Mouse (Mus musculus) layer of hippocampus, adult 18-20 months (tissue): ENCODE results near the gene Sfrp5. TPM values are rescaled to one million over a fixed set of nuclear protein-coding genes. Genes with fewer than 3 reads are reported as not detected.

ENCODE experiments used
- DNase-seq, 2 experiments: peaks; one replicate each; pipeline ENCODE4 v3.0.0; 2022; ENCODE audit warnings: low spot score in 2 of 2
- total RNA-seq, 2 experiments: library from RNA; stranded (reverse); gene quantifications; 2 replicates each; pipeline ENCODE4 v1.2.3; 2021

The Sfrp5 gene
- total RNA-seq, 2 experiments from 2014 or later = 0.23 to 0.42 TPM

- DNase-seq = no peak
These were observed 53.5 kb downstream of the Sfrp5 start for GRCm38 (mm10) chr19:42148569-42148860.

Other genes with a start within 250 kb of the Sfrp5 start
- gene Mms19, start 221.1 kb downstream of the Sfrp5 start, total RNA-seq = 10 to 100 TPM; 28.7 to 34.6 TPM
- 10 to 100 TPM; 13.4 to 14.6 TPM for gene Ubtd1, start 220.5 kb downstream of the Sfrp5 start, total RNA-seq
- gene Ankrd2, start 166.3 kb downstream of the Sfrp5 start, total RNA-seq = under 1 TPM in 1 of 2 experiments, not detected in 1; 0.30 TPM
- 1 to 10 TPM; 8.7 to 9.4 TPM for gene Hoga1, start 156.6 kb downstream of the Sfrp5 start, total RNA-seq
- 1 to 10 TPM; 1.6 to 2.1 TPM for gene 4933411K16Rik, start 150.0 kb downstream of the Sfrp5 start, total RNA-seq
- 10 to 100 TPM; 71.3 TPM for gene Morn4, start 115.9 kb downstream of the Sfrp5 start, total RNA-seq
- 10 to 100 TPM; 69.2 to 69.6 TPM for gene Pi4k2a, start 111.8 kb downstream of the Sfrp5 start, total RNA-seq
- 10 to 100 TPM; 18.8 to 20.6 TPM for gene Avpi1, start 73.2 kb downstream of the Sfrp5 start, total RNA-seq
- 1 to 10 TPM; 5.1 to 5.8 TPM for gene Marveld1, start 54.9 kb downstream of the Sfrp5 start, total RNA-seq
- gene Zfyve27, start 38.3 kb downstream of the Sfrp5 start, total RNA-seq = 10 to 100 TPM; 90.6 to 94.5 TPM
- gene Golga7b, start 45.3 kb upstream of the Sfrp5 start, total RNA-seq = 10 to 100 TPM; 64.3 to 64.4 TPM
- 100 to 1,000 TPM in 1 of 2 experiments, 10 to 100 TPM in 1; 90.4 to 104 TPM for gene Crtac1, start 229.5 kb upstream of the Sfrp5 start, total RNA-seq